Mouse (Mus musculus): ENCODE measurements around the gene Smim20.

Gene Smim20

DNA sequence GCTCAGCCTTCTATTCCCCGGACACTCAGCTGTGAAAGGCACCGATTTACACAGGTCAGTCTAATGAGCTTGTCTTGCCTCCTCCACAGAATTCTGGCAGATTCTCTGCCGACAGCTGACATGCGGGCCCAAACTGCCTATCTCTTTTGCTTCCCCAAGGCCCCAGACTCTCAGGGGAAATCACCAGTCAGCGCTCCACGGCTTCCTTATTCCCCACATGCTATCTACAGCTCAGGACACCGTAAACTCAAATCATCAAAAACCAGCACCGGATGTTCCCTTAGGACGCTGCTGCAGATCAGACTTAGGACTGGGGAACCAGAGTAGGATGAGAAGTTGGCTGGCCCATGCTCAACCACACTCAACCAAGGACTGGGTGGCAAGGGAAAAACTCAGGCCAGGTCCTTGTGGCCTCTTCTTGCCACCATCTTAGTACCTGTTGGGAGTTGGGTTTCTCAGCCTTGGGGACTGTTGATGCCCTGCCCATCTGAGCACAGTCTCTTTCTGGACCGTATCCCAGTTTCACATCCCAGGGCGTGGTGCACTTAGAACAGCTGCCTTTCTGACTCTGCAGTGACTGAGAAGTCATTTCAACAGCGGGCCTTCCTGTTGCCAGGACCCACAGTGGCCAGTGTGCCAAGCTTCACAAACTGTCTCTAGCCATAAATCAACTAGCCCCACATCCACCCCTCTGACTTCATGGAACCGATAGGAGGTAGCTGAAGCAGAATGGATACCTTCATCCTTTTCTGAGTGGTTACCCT is 47.7 kb downstream of the Smim20 start:
- peak; percentile 98 for DNase-seq

DNA sequence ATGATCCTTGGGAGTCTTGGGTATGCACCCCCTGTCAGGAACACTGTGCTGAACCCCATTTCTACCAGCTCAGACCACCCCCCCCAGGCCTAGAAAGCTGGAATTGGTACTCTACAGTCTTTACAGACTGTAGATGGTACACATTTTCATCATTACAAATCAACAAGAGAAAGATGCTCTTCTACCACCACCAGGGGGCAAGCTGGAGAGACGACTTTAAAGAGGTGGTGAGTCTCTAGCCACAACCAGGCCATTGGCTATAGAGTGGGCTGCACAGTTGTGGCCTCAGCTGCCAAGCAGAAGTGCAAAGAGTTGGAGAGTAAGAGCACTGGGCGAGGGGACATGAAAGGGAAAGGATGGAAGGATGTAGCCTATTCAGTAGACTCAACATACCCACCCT is 48.9 kb downstream of the Smim20 start:
- peak; percentile 89 for DNase-seq

DNA sequence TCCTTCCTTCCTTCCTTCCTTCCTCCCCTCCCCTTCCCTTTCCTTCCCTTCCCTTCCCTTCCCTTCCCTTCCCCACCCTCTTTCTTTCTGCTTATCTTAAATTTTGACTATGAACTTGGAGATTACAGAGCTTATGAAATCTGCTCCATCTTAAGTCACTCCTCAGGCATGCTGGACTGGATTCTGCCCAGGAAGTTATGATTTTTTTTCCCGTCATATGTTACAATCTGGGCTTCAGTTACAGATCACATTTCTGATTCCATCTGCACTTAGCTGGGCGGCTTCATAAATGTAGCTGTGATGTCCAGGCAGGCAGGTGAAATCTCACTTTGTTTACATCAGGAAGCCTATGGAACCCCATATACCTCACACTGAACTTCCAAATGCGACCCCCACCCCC is 50.5 kb downstream of the Smim20 start:
- DNase-seq: no peak

DNA sequence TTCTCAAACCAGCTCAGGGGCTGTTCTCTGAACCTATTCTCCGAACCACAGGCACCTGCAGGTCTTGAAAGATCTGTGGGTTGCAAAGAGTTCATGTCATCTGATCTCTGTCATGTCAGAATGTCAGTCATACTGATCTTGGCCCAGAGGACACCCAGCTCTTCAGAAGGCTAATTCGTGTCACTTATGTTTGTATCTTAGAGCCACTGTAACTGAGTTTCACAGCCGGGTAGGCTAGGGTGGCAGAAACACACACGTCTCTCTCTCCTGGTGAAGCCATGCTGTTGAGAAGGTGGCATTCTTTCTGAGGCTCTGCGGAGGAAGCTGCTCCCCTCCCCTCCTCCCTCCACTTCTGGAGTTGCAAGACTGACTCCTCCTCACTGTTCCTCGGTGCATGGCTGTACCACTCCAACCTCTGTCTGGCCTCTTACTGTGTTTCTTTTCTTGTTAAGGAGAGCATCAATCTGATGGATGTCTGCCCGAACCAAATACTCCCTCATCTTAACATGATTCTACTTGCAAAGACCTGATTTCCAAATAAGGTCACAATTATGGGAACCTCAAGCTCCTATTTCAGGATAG is 51.1 kb downstream of the Smim20 start:
- DNase-seq: peak; percentile 85

DNA sequence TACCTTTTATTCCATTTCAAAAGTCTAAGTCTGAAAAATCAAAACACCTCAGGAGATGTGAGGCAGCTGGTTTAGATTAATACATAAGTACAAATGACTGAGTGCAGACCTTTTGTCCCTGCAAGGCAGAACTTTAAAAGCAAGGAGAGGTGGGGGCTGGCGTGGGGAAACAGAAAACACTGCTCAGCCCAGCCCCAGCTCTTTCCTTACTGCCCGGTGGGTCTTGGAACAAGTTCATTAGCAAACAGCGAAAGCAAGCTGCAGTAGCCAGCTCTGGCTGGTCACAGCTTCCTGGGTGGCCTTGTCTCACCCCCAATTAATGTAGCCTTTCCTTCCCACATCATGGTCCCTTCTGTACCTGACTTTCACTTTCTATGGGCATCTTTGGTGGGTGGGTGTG is 53.4 kb downstream of the Smim20 start:
- peak; percentile 80 for DNase-seq

DNA sequence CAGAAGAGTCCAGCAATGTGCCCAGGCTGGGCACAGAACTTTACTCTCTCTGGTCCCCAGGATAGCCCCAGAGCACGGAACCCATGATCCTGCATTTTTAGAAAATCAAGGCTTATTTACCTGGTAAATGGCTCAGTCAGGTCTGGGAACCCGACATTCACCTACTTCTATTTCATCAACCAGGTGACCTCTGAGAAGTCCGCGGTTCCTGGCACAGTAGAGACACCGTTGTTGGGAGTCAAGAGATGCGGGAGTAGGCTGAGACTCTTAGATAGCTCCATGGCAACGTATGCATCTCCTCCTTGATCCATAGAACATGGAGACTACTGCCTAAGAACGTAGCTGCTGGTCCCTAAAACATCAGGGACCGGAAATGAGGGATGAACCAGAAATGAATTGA is 55.0 kb downstream of the Smim20 start:
- peak; percentile 68 for DNase-seq

DNA sequence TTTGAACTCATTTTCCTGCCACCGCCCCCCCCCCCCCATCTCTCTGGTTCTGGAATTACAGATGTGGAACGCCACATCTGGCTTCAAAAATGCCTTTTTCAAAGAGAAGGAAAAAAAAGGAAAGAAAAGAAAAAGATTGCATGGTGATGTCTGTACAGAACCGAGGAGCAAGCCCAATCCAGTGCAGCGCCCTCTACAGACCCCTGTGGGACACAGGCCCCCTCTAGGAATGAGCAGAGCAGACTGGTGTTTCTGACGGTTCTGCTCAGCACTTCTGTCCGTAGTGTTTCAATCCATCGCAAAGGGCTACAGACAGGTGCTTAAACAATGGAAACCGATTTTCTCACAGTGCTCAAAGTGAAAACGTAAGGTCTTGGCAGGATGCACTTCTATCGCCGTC is 55.6 kb downstream of the Smim20 start:
- peak; percentile 71 for DNase-seq

DNA sequence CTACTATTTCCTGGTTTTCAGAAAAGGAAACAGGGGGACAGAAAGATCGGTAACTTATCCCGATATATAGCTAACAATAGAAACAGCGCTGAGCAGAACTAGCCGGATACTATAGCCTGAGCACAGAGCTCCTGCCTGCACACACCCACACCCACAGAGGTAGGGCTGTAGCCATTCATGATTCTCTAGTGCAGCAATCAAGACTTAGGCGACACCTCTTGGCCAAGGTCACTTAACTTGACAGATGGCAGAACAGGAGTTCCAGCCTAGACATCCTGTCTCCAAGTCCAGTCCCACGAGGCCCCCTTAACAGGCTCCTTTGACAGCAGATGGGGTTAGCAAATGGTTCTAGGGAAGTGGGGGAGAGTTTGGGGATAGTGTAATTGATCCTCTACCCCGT is 56.2 kb downstream of the Smim20 start:
- peak; percentile 88 for DNase-seq

DNA sequence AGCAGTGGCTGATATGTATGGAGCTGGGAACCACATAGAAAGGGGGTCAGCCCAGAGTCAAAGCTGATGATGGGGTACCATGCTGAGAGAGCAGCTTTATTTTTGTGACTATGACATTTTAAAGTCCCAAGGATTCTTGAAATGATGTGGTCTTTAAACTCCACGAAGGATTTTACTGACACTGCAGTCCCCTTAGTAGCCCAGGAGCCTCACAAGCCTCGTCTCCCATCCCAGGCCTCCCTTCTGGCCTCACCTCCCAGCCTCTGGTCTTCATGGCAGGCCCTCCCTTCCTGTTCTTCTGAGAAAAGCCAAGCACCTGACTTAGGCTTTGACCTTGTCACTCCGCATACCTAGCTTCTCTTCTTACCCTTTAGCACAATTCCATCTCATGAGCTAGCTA is 57.4 kb downstream of the Smim20 start:
- peak; percentile 56 for DNase-seq

DNA sequence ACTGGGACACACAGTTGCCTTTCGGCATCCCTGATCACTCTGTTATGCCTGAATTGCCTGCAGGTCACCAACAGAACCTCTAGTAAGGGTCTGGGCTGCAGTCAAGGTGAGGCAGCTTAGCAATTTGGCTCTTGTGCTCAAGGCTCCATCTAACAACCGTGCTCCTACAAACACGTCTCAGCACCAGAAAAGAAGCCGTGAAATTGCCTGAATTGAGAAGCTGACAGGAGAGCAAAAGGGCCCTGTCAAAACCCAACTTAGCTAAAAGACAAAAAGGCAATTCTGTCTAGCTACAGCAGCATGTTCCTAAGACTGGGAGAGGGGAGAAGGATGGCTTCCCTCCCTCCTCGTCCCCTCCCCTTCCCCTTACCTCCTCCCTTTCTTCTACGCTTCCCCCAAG is 57.9 kb downstream of the Smim20 start:
- peak; percentile 53 for DNase-seq

DNA sequence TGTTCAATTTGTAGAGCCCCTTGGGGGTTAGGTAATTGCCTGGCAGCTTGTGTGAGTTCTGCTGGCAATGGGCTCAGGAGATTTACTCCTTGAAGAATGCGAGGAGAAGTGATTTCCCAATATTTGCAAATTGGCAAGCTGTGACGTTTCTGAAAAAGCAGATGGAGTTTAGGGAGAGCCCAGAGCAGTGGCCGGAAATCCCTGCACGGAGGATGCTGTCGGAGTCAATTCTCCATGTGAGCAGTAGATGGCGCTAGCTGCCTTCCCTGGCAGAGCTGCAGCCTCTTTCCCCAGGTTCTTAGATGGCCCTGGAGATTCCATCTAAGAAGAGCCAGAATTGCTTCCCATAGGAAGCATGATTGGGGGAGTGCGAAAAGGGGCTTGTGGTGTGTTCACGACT is 59.1 kb downstream of the Smim20 start:
- peak; percentile 98 for DNase-seq

DNA sequence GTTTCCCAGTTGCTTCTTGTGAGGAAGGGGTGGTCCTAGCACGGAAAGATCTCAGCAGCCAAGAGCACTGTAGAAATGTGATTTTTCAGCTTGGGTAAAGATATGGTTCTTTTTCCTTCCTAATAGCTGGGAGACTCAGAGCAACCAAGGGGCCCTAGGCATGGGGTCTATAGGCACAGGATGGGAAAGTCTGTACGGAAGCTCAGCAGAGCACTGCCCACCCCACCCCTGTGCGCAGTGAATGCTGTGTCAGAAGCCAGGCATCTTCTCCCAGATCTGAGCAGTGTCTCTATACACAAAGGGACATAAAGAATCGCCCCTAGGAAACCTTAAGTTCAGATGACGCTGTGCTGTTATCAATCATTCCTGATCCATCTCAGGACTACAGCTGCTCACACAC is 59.6 kb downstream of the Smim20 start:
- DNase-seq: peak; percentile 78
